Mouse (Mus musculus): ENCODE measurements at regions not wholly inside any gene's neighbourhood (a gene's known extent, or its start where the extent isn't known, plus 50 kb on each side); places are given as distances from the start of the nearest gene placed in this dataset.

DNA sequence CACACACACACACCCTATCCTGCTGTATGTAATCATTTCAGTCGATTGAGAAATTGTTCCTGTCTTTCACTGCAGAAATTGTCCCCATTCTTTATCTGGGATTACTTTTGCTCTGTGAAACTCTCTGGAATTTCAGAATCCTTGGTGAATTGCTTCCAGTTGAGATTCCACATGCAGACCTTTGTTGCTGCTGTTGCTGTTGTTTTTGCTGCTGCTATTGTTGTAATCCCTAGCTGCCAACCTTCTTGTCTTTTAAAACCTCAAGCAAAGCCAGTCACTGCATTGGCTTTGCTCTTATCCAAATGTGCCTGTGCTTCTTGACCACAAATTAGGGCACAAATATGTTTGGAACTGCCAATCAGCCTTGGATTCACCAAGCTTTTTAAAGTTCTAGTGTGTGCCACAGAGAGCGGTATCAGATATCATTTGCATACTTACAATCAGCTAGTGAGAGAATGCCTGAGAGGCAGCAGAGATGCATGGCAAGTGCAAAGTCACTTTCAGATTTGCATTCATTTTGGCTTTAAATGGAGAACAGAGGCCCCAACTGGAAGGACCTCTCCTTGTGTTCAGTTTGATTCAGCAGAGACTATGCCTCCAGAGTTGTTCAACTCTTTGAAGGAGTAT, 1187.0 kb upstream of the Map3k7 start:
- Histone ChIP-seq H3K27ac (replicated peaks; ENCODE audit: low read depth, low read length) (no peak overlapping the region), H3K4me1 (ENCODE audit: control insufficient read depth, insufficient read depth, insufficient read length, low read length) (no peaks in the 10 kb centered on the region), H3K4me3 (ENCODE audit: insufficient read depth, low read depth, low read length) (no peak overlapping the region)

DNA sequence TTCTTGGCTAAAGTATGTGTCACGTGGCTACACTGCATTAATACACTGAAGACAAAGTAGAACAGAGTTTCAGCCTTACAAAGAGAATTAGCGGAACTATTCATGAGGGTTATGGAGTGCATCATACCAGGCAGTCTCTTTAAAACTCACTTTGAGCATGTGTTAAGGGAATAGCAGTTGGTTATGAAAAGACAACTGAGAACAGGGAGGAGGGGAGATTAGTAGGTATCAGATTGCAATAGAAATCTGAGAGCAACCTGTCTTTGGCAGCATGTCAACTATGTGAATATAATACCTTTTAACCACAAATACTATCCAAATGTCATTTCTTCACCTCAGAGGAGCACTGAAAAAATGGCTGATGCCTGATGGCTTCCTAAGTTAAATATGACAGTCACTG, 1182.2 kb upstream of the Map3k7 start:
- H3K4me3 ChIP-seq (ENCODE audit: insufficient read depth, low read depth, low read length), result no peak overlapping the region
- H3K27ac ChIP-seq (replicated peaks; ENCODE audit: low read depth, low read length), result no peak overlapping the region
- no peaks in the 10 kb centered on the region for H3K4me1 ChIP-seq (ENCODE audit: control insufficient read depth, insufficient read depth, insufficient read length, low read length)

DNA sequence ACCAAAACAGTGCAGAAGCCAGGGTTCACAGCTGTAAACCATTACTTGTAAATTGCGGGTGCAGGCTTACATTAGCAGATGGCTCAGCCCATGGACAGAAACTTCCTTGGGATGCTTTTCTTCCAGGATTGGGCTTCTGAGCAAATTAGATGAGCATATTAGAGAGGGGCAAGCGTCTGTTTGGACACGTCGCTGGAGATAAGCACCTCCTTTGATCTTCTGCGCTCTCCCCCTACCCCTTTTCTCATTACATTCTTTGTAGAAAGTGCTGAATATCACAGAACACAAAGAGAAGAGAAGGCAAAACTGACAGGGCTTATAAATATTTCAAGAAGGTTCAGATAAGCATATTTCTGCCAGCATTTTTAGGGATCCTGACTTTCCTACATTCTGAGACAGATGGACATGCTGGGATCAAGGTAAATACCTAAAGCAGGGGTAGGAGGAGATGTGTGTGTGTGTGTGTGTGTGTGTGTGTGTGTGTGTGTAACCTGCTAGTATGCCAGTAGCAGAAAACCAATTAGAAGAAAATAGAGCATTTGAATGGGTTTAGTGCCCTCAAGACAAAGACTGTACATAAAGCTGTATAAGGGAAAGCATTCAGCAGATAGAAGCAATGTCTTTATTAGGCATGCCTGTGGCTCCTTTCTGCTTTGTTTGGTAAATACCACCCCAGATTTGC, 1173.8 kb upstream of the Map3k7 start:
- H3K4me3 ChIP-seq (ENCODE audit: insufficient read depth, low read depth, low read length), result no peak overlapping the region
- no peak overlapping the region for H3K27ac ChIP-seq (replicated peaks; ENCODE audit: low read depth, low read length)
- no peaks in the 10 kb centered on the region for H3K4me1 ChIP-seq (ENCODE audit: control insufficient read depth, insufficient read depth, insufficient read length, low read length)

DNA sequence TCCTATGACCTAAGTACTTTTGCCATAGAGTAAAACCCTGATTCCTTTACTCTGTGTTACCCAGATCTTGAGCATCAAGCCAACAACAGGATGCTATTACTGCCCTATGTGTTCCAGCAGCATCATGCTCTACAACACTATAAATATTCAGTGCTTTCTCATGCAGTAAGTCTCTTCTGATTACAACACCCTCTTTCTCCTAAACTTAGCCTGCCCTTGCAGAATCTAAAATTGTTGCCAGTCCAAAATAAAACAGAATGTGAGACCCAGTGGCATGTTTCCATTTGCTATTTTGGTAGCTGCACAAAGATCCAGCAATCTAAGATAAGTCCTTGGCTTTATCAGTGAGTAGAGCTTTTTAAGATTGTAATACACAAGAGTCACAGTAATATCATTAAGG, 1154.1 kb upstream of the Map3k7 start:
- Histone ChIP-seq H3K27ac (replicated peaks; ENCODE audit: low read depth, low read length) (no peak overlapping the region), H3K4me1 (ENCODE audit: control insufficient read depth, insufficient read depth, insufficient read length, low read length) (no peaks in the 10 kb centered on the region), H3K4me3 (ENCODE audit: insufficient read depth, low read depth, low read length) (no peak overlapping the region)

DNA sequence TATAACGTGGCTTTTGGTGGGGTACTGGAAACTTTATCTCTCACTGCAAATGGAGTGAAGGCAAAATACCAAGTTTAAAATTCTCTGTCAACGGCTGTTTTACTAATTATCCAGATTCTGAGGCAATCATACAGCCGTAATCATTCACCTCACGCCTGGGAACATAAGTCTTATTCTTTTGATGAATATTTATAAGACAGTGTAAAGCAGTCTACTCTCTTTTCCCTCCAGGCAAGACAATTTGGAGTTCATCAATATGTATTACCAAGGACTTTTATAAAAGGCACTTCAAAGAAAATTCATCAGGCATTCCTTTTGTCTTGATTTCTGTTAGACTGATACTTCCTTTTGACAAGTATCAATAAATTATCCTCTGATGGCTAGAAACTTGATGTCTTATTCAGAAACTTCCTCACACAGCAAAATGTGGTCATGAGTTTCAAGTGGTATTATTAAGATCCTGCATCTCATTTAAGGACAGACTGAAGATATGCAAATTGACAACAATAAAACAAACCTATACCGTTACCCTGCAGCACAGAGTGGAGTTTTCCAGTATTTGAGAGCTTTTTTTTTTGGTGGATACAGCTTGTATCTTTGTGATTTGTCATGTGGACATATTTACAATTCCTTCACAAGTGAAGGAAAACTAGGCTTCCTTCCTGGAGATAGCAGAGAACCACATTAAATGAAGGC, 1108.4 kb upstream of the Map3k7 start:
- no peaks in the 10 kb centered on the region for H3K4me1 ChIP-seq (ENCODE audit: control insufficient read depth, insufficient read depth, insufficient read length, low read length)
- H3K4me3 ChIP-seq (ENCODE audit: insufficient read depth, low read depth, low read length), result no peak overlapping the region
- no peak overlapping the region for H3K27ac ChIP-seq (replicated peaks; ENCODE audit: low read depth, low read length)

DNA sequence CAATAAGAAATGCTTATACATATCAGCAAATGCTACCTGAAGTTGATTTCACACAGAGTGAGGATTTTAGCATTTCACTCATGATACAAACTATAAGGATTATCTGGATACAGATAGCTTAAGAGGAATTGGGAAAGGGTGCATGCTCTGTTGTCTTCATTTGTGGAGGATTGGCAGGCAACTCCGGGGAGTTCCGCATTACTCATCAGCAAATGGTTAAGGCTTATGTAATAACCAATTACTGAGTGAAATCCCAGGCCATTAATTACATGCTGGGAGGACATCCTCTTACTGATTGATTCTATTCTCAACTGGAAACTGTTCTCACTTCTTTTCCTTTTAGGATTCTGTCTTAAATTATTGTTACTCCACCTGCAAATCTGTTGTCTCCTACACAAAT, 1058.9 kb upstream of the Map3k7 start:
- Histone ChIP-seq H3K4me1 (ENCODE audit: control insufficient read depth, insufficient read depth, insufficient read length, low read length) (no peaks in the 10 kb centered on the region), H3K4me3 (ENCODE audit: insufficient read depth, low read depth, low read length) (no peak overlapping the region), H3K27ac (replicated peaks; ENCODE audit: low read depth, low read length) (no peak overlapping the region)

DNA sequence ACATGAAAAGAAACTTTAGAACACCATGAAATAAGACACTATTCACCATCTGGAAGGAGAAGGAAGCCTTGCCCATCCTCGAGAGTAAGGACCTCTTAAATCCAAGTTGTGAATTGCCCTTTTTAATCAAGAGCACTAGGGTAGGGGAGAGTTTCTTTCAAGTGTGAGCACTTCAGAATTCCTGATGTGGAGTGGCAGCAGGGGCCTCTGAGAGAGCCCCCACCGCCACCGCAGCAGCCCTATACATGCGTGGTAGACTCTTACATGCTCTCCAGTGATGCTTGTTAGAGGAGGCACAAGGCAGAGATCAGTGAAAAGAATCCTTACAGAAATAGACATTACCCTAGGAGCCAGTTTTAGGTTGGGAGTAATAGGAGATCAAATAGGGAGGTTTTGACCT, 1041.0 kb upstream of the Map3k7 start:
- Histone ChIP-seq H3K4me1 (ENCODE audit: control insufficient read depth, insufficient read depth, insufficient read length, low read length) (no peaks in the 10 kb centered on the region), H3K27ac (replicated peaks; ENCODE audit: low read depth, low read length) (no peak overlapping the region), H3K4me3 (ENCODE audit: insufficient read depth, low read depth, low read length) (no peak overlapping the region)

DNA sequence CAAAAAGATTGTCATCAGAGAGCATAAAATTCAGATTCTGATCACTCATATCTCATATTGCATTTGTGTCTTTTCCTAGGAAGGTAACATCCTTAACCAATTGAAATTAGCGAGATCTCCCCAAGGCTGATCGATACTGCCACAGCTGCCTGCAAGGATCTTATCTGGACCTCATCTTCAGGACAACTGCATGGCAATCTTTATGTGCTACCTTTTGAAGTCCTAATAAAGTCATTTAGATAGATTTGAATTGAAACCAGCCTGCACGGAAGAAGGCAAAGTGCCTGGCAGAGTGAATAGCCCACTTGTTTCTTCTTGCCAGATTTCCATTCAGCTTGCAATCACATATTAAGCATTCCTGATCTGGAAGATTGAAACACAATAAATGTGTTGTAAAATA, 1031.5 kb upstream of the Map3k7 start:
- no peak overlapping the region for H3K4me3 ChIP-seq (ENCODE audit: insufficient read depth, low read depth, low read length)
- H3K27ac ChIP-seq (replicated peaks; ENCODE audit: low read depth, low read length), result no peak overlapping the region
- no peaks in the 10 kb centered on the region for H3K4me1 ChIP-seq (ENCODE audit: control insufficient read depth, insufficient read depth, insufficient read length, low read length)

DNA sequence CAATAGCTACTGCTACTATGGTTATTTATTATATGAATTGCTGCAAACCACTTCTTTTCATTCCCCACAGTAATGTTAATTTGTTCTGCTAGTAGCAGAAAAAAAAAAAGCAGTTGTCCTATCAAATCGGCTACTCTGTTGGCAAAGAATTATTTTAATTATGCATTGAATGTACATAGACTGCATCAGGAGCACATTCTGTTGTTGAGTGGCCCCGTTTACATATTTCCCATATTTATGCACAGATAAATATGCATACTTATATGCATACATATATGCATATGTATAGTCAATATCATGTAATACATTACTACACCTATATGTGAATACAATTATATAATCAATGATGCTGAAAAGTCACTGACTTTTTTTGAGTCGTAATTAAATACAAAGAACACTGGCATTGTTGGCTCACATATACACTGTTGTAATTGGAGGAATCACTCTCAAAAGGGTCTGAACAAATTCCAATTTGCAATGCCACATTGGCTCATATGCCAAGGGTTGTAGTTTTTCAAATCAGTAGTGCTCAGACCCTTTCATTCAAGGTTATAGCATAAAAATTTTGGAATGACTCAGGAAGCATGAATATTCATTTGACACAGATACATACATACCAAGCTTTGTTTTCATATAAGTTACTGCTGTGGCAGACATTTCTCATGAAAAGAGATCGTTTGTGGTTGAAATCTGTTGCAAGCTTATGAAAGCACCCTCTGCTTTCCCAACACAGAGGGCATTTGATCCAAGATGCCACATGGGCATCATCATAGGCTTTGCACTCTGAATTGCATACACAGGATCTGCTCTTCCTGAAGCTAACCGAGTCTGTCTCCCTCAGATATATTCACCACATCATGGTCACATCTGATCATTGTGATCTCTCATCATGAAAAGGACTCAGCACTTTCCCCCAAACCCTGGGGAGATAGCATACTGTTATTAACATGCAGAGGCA, 1030.6 kb upstream of the Map3k7 start:
- H3K4me1 ChIP-seq (ENCODE audit: control insufficient read depth, insufficient read depth, insufficient read length, low read length), result no peaks in the 10 kb centered on the region
- H3K4me3 ChIP-seq (ENCODE audit: insufficient read depth, low read depth, low read length), result no peak overlapping the region
- no peak overlapping the region for H3K27ac ChIP-seq (replicated peaks; ENCODE audit: low read depth, low read length)

DNA sequence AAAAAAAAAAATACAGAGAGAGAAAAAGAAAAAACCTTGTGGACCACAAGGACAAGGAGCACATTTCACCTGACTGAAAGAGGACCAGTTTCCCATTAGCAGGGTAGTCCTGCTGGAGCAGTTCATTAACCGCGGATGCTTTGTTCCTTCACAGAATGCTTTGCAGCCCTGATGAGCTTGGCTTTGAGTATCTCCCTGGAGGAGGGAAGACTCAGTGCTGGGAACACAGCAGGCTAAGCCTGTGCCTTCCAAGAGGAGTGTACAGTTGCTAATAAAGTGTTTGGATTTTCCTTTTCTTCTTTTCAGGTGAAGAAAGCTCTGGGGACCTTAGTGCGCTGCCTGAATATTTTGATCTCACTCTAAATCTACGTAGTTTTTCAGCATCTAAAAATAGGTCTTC, 980.3 kb upstream of the Map3k7 start:
- H3K27ac ChIP-seq (replicated peaks; ENCODE audit: low read depth, low read length), result no peak overlapping the region

DNA sequence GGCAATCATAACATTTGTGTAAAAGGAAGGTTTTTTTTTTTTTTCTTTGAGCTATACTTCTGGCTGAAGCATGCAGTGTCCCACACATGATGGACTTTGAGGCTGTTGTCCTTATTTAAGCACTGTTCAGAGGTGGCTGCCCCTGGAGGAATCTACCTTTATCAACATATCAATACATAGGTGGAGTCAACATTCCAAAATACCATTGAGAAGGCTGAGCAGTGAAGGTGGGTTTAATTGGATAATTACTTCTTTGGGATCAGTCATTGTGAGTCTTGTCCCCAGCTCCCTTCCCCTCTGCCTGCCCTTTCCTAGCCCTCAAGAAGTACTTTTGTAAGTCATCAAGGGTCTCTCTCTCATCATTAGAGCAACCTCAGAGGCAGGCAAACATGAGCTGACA, 951.9 kb upstream of the Map3k7 start:
- no peak overlapping the region for H3K4me3 ChIP-seq (ENCODE audit: insufficient read depth, low read depth, low read length)
- H3K4me1 ChIP-seq (ENCODE audit: control insufficient read depth, insufficient read depth, insufficient read length, low read length), result no peaks in the 10 kb centered on the region
- no peak overlapping the region for H3K27ac ChIP-seq (replicated peaks; ENCODE audit: low read depth, low read length)

More for the DNA sequence above, 980.3 kb upstream of the Map3k7 start:
- H3K4me1 ChIP-seq (ENCODE audit: control insufficient read depth, insufficient read depth, insufficient read length, low read length), result no peaks in the 10 kb centered on the region
- no peak overlapping the region for H3K4me3 ChIP-seq (ENCODE audit: insufficient read depth, low read depth, low read length)

DNA sequence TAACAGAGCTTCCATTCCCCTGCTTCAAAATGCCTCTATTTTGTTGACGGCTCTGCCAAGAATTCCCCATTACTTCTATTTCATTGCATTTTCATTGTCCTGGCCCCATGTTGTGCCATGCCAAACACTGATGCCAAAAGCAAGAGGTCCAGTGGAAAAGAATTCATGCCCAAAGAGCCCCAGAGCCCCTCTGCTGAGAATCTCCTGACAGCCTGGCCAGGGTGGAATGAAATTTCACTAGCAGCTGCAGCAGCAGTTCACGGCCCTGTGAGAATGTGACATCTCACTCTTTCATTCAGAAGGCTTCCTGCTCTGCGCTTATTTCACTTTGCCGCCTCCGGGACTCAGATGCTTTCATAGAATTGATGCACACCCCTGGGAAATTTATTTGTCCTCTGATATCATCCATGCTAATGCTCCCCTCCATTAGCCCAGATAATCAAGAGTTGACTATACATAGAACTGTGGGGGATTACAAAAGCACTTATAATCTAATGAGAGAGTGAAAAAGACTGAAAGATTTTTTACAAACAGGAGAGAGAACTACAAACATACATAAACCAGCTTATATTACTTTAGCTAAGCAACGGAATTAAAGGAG, 911.7 kb upstream of the Map3k7 start:
- H3K27ac ChIP-seq (replicated peaks; ENCODE audit: low read depth, low read length), result no peak overlapping the region
- H3K4me3 ChIP-seq (ENCODE audit: insufficient read depth, low read depth, low read length), result no peak overlapping the region
- H3K4me1 ChIP-seq (ENCODE audit: control insufficient read depth, insufficient read depth, insufficient read length, low read length), result no peaks in the 10 kb centered on the region

DNA sequence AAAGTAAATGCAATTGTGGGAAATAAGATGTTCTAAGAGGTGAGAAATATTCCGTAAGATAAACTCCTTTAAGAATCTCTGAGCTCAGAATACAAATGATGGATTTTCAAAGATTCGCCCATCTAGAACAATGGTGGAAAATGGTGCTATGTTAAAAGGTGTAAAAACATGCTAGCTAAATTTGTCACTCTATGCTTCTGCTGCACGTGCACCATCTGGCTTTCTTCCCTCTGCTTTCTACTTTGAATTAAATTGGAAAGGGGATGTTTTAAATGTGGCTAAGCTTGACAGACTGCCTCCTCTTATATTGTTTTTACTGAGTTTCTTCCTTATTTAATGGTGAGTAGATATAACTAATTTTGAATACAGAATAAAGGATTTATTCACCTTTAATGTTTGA, 887.7 kb upstream of the Map3k7 start:
- H3K4me1 ChIP-seq (ENCODE audit: control insufficient read depth, insufficient read depth, insufficient read length, low read length), result no peaks in the 10 kb centered on the region
- no peak overlapping the region for H3K4me3 ChIP-seq (ENCODE audit: insufficient read depth, low read depth, low read length)
- no peak overlapping the region for H3K27ac ChIP-seq (replicated peaks; ENCODE audit: low read depth, low read length)

DNA sequence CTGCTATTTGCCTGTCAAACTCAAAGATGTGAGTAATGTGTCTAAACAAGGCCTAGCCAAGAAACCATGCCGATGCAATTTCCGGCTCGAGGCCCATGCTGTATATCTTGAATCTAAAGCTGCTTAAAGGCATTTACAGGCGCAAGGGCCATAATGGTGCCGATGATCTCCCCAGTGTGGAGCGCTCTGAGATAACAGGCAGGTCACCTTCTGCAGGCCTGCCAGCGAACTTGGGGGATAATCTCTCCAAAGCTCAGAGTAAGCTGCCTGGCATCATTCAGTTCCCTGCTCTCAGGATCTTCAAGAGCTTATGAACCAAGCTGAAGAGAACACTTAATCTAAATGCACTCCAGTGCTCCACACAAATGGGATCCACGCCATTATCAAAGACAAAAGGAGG, 842.3 kb upstream of the Map3k7 start:
- no peak overlapping the region for H3K4me3 ChIP-seq (ENCODE audit: insufficient read depth, low read depth, low read length)
- H3K4me1 ChIP-seq (ENCODE audit: control insufficient read depth, insufficient read depth, insufficient read length, low read length), result no peaks in the 10 kb centered on the region
- no peak overlapping the region for H3K27ac ChIP-seq (replicated peaks; ENCODE audit: low read depth, low read length)

DNA sequence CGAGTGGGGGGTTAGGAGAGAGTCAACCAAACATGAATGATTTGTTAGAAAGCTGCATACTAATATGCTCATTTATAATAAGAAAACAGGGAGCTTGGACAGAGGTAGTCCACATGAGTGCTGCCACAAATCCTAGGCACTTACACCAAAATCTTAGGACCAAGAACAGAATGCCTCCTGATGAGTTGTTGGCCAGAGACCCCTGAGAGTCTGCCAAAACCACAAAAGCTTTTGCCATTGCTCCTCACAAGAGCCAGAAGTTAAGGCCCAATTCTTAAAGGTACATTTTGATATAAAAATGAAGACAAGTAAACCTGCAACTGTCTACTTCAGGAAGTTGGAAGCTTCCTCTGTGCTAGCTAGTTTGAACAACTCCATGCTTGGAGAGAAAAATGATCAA, 820.7 kb upstream of the Map3k7 start:
- Histone ChIP-seq H3K27ac (replicated peaks; ENCODE audit: low read depth, low read length) (no peak overlapping the region), H3K4me3 (ENCODE audit: insufficient read depth, low read depth, low read length) (no peak overlapping the region), H3K4me1 (ENCODE audit: control insufficient read depth, insufficient read depth, insufficient read length, low read length) (no peaks in the 10 kb centered on the region)
